Mouse (Mus musculus) bone marrow, adult 2 months (tissue): ENCODE measurements around the gene Scn3b. TPM values are rescaled to one million over a fixed set of nuclear protein-coding genes. Genes with fewer than 3 reads are reported as not detected.

ENCODE experiments used
- H3K27ac ChIP-seq: fragments of 200-500 bp; 2 replicates; pipeline ENCODE4 v1.5.1; 2012; ENCODE audit warnings: low read depth, mild to moderate bottlenecking, control low read depth, inconsistent platforms, low read length; ENCODE audit not compliant: control insufficient read depth, poor library complexity, insufficient read depth
- H3K4me1 ChIP-seq: fragments of 200-500 bp; 2 replicates; pipeline ENCODE4 v1.6.1; 2011; ENCODE audit warnings: low read length; ENCODE audit not compliant: control insufficient read depth, insufficient read depth
- H3K4me3 ChIP-seq: fragments of 200-500 bp; replicated peaks from 2 replicates; pipeline ENCODE3; 2011; ENCODE audit warnings: mild to moderate bottlenecking, low read depth, low read length, control low read depth; ENCODE audit not compliant: control insufficient read depth
- CTCF ChIP-seq: fragments of 200-500 bp; IDR thresholded peaks from 2 replicates; pipeline ENCODE4 v1.5.1; 2011; ENCODE audit warnings: low read length, control low read depth; ENCODE audit not compliant: control insufficient read depth, insufficient read depth
- POLR2A ChIP-seq: fragments of 200-500 bp; IDR thresholded peaks from 2 replicates; pipeline ENCODE4 v1.6.1; 2011; ENCODE audit warnings: low read depth, mild to moderate bottlenecking, control low read depth, low read length, borderline replicate concordance; ENCODE audit not compliant: control insufficient read depth
- WGBS: fragments of 180-500 bp; shearing (Covaris S2); methylation state at CpG from one replicate; pipeline ENCODE4 v1.1.7; 2018; 5-methylcytosine and 5-hydroxymethylcytosine counted together
- polyA plus RNA-seq: library from polyadenylated mRNA; stranded (reverse); fragments of >200 nt; gene quantifications from 2 replicates; pipeline ENCODE4 v1.2.4, GENCODE M21; 2011; ENCODE audit warnings: low replicate concordance; ENCODE audit not compliant: missing spikeins, insufficient read depth, insufficient read length

The Scn3b gene
- polyA plus RNA-seq, 1 experiment, result not detected

DNA sequence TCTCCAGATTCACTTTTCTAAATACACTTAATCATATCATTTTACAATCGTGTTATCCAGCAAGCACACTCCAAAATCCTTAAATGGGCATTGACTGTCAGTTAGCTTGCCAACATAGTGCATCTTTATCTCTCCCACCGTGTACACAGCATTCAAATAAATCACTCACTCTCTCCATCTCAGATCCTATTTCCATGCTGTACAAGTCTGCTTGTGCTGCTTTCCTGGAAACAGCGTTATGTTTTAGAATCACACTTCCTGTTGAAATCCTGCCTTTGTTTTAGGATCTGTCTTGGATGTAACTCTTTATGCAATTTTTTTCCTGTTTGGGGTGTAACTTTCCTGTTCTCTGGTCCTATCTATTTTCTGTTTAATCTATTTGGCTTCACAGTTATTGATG lies 16.6 kb upstream of the Scn3b start:
- no peak overlapping the region for H3K4me3 ChIP-seq
- no peak for TF ChIP-seq CTCF
- no peak overlapping the region for H3K27ac ChIP-seq
- no peaks in the 10 kb centered on the region for H3K4me1 ChIP-seq
- 48% methylated on average over 3 of the region's 3 CpGs for WGBS

DNA sequence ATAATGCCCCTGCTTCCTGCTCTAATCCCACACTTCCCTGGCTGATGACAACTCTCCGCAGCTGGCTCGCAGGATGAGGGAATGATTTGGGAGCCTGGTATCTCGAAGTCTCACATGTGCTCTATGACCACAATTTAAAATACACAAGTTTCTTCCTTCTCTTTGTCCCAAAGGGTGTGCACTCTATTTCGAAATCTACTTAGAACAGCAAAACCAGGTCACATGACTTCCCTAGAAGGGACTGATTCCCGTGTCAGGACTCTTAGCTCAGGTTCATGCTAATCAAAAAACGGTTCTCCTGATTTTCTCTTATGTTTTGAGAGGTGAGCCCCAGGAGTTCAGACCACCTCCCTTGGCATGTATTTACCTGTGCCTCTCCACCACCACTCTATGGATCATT lies 5.1 kb upstream of the Scn3b start:
- no peak overlapping the region for H3K4me3 ChIP-seq
- TF ChIP-seq CTCF (no peak), POLR2A (no peak)
- H3K4me1 ChIP-seq, result no peaks in the 10 kb centered on the region
- WGBS, result 15% methylated on average over 6 of the region's 6 CpGs
- H3K27ac ChIP-seq, result no peak overlapping the region

DNA sequence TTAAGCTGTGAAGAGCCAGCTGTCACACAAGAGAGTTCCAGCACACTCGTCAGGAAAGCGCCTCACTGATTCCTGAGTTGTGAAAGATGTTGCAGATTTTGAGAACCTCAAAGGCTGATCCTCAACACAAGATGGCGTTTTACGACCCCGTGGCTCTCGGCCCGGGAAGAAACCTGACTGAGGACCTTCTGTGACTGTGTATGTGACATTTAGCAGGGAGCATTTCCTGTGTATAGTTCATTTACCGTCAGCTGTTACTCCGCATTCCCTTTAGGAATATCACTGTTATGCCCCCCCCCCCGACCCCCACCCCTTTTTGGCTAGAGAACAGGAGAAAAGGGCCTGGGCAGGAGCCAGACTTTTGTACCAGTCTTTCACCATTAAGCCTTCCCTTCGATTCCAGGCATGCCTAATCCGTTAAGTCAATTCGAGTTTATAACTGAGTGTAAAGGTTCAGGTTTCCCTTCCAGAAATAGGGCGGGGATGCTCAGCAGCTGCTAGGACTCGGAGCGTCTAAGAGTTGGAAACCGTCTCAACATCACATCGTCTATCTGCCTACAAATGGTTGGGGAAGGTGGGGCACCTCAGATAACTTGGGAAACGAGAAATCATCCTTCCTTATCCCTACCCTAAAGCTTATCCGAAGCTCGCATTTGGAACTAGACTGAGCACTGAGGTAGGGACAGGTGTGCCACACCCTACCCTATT lies 823 bp upstream of the Scn3b start:
- peaks cover 1% of the 10 kb centered on the region; the same call in 1 of the 2 replicates for H3K4me1 ChIP-seq
- WGBS, result 23% methylated on average over 21 of the region's 21 CpGs
- TF ChIP-seq CTCF (no peak), POLR2A (no peak)
- H3K27ac ChIP-seq, result no peak overlapping the region
- H3K4me3 ChIP-seq, result no peak overlapping the region

DNA sequence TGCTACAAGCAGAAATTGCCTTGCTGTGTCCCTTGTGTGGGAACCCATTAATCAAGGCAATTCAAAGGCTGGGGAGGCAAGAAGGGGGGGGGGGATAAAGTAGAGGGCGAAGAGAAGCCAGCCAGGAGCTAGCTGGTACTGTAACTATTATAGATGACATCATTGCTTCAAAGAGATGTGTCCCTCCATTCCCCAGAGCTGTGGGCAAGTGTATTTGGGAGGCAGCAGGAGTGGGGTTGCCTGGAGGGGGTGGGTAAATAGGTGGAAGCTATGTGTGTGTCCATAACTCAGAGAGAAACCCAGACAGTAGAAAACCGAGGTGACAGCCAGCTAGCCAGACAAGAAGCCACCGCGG lies 292 bp upstream of the Scn3b start:
- H3K27ac ChIP-seq, result no peak overlapping the region
- WGBS, result 4% methylated on average over 4 of the region's 4 CpGs
- no peak for TF ChIP-seq CTCF
- TF ChIP-seq POLR2A, result no peak
- peaks cover 1% of the 10 kb centered on the region; the same call in 1 of the 2 replicates for H3K4me1 ChIP-seq
- no peak overlapping the region for H3K4me3 ChIP-seq

DNA sequence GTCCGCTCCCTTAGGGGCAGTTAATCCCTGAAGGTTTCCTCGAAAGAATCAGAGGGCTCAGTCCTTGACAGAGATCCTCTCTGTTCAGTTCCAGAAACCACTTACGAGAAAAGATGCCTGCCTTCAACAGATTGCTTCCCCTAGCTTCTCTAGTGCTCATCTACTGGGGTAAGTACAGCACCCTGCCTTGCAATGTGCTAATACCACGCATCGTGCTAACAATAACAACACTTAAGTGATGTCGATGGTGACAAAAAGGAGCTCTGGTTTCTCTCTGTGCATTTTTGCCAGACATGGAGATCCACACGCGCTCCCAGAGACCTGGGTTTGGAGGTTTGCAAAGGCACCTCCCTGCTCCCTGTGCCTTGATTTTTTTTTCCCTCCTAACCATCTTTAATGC lies 863 bp downstream of the Scn3b start:
- Histone ChIP-seq H3K27ac (no peak overlapping the region), H3K4me3 (no peak overlapping the region), H3K4me1 (peaks cover 1% of the 10 kb centered on the region; the same call in 1 of the 2 replicates)
- WGBS, result 41% methylated on average over 8 of the region's 8 CpGs
- TF ChIP-seq CTCF, result no peak
- TF ChIP-seq POLR2A, result no peak

DNA sequence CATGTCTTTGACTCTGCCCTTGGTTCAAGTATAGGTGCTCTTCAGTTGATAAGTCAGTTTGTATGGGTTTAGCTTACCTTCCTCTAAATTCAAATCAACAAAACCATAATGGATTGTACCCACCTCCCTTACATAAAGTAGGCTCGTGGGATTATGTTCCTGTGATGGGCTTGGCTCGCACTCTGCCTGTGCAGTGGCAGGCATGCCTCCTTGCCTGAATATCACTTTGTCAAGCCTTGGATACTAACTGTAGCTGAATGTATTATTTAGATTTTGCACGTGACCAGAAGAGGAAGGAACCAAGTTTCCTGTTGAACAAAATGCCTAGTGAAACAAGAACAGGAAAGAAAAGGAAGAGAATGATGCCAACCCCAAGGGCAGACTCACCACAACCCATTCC lies 2.1 kb downstream of the Scn3b start:
- H3K27ac ChIP-seq, result no peak overlapping the region
- H3K4me1 ChIP-seq, result peaks cover 1% of the 10 kb centered on the region; the same call in 1 of the 2 replicates
- TF ChIP-seq CTCF (no peak), POLR2A (no peak)
- no peak overlapping the region for H3K4me3 ChIP-seq
- WGBS, result 28% methylated on average over 3 of the region's 3 CpGs

DNA sequence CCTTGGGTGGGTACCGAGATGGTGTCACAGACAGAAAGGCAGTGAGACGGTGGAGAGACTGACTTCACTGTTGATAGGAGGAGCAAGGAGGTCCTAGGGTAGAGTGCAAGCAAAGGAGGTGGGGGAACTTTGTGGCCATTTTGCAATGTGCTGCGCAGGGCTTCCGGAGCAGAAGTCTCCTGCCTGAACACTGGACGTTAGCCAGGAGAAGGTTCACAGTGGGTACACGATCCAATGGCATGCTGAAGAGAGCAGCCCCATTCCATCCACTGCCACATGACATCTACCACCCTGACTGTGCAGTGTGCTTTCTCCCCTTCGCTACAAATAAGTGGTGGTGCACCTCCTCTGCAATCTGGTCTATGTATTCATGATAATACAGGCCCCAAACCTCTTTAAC lies 3.8 kb downstream of the Scn3b start:
- WGBS, result 72% methylated on average over 7 of the region's 7 CpGs

DNA sequence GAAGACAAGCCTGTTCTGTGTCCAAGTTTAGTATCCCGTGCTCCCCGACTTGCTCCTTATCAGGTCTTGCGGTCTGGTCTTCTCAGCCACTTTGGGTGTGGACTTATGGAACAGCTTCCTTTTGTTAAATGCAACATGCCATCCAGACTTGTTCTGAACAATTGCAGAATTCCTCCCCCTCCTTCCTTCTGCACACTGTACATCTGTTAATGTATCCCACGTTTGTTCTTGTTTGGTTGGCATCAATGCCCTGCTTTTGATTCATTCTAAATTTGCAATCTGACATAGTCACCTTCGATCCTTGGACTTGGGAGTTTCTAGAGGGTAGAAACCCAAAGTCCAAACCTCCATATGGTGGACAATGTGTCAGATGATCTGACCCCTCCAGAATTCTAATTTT lies 6.9 kb downstream of the Scn3b start:
- Histone ChIP-seq H3K4me3 (no peak overlapping the region), H3K27ac (no peak overlapping the region), H3K4me1 (peaks cover 1% of the 10 kb centered on the region; the same call in 1 of the 2 replicates)
- WGBS, result 79% methylated on average over 5 of the region's 5 CpGs
- TF ChIP-seq CTCF (no peak), POLR2A (no peak)

More for the DNA sequence above, 3.8 kb downstream of the Scn3b start:
- peaks cover 1% of the 10 kb centered on the region; the same call in 1 of the 2 replicates for H3K4me1 ChIP-seq
- no peak for TF ChIP-seq POLR2A
- TF ChIP-seq CTCF, result no peak
- no peak overlapping the region for H3K4me3 ChIP-seq
- H3K27ac ChIP-seq, result no peak overlapping the region

DNA sequence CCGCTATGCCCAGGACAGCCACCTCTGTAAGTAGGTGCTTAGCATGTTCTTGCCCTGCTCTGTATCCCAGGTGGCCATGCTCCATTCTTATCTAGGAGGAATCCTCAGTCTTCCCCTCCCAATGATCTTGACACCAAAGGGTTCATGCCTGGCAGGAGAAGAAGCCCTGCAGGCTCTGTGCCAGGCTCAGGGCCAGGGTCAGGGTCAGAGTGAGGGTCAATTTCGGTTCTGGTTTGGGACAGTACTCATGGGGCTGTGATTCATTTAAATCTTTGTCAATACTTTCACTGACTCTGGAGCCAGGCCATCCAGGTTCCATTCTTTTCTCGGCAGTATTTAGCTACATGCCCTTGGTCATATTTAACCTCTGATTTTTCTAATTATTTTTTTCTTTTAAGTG lies 8.7 kb downstream of the Scn3b start:
- Histone ChIP-seq H3K4me3 (no peak overlapping the region), H3K4me1 (no peaks in the 10 kb centered on the region), H3K27ac (no peak overlapping the region)
- TF ChIP-seq POLR2A, result no peak
- no peak for TF ChIP-seq CTCF
- WGBS, result 67% methylated on average over 3 of the region's 3 CpGs
